Mouse (Mus musculus): ENCODE results near the gene Fyttd1. TPM values are rescaled to one million over a fixed set of nuclear protein-coding genes. Genes with fewer than 3 reads are reported as not detected.
"Not testable (repeated sequence)": the region's sequence is repeated elsewhere in the genome, so short reads cannot be mapped to it uniquely, and the experiment has no call there.

The Fyttd1 gene
- polyA plus RNA-seq, 1 experiment from 2014 or later = 106 TPM

- Histone ChIP-seq H3K4me1 (replicated peaks) (peaks cover 21% of the 10 kb centered on the region), H3K9me3 (no peaks in the 10 kb centered on the region), H3K4me3 (no peak overlapping the region), H3K27me3 (no peaks in the 10 kb centered on the region), H3K4me2 (no peak overlapping the region), H3K9ac (no peak overlapping the region), H3K27ac (replicated peaks) (no peak overlapping the region), H3K36me3 (0 out of 2 replicates have a peak, but pooled peaks cover 8% of the 10 kb centered on the region)
- no peak for ATAC-seq (ENCODE audit: low FRiP score, low read depth)
- 89% methylated on average over 4 of the region's 4 CpGs for WGBS
Measured at GRCm38 (mm10) chr16:32865401-32865800, 11.9 kb upstream of the Fyttd1 start.

- Histone ChIP-seq H3K9me3 (no peaks in the 10 kb centered on the region), H3K9ac (peak overlapping the region; percentile 84; the same call in 1 of the 2 replicates), H3K4me3 (peak overlapping the region; percentile 75), H3K36me3 (0 out of 2 replicates have a peak, but pooled peaks cover 5% of the 10 kb centered on the region), H3K27ac (replicated peaks) (no peak overlapping the region), H3K4me2 (peak overlapping the region; percentile 71), H3K4me1 (replicated peaks) (peaks cover 21% of the 10 kb centered on the region), H3K27me3 (no peaks in the 10 kb centered on the region)
- ATAC-seq (ENCODE audit: low FRiP score, low read depth) = no peak
- 88% methylated on average over 5 of the region's 5 CpGs for WGBS
Measured at GRCm38 (mm10) chr16:32866713-32867112, 10.6 kb upstream of the Fyttd1 start.

DNA sequence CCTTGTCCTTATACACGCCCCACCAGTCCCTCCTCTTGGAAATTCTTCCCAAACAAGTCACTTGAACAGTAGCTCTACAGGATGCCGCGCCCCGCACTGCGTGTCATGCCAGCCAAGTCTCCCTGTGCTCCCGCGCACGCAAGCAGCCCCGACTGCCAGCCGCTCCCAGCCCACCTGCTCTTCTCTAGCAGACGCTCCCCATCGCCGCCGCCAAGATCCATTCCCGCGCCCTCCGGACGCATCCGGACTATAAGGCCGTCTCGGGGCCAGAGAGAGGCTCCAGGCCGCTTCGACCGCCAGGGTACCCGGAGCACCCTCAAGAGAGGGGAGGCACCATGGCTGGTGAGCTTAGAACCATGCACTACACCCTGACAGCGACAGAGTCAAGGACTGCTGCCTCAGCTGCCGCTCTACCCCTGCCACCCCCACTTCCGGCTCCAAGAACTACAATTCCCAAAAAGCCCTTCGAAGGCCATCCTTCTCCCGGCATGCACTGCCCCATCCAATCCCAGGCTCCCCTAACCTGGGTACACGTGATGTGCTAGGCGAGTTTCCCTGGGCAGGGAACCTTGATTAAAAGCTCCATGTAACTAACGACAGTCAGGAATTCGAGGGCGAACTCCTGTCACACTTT lies 9.3 kb upstream of the Fyttd1 start:
- Histone ChIP-seq H3K4me2 (peak overlapping the region; percentile 71), H3K27me3 (no peaks in the 10 kb centered on the region), H3K9me3 (no peaks in the 10 kb centered on the region), H3K4me1 (replicated peaks) (peaks cover 21% of the 10 kb centered on the region), H3K4me3 (peak overlapping the region; percentile 75), H3K27ac (replicated peaks) (peak overlapping the region; percentile 91), H3K36me3 (0 out of 2 replicates have a peak, but pooled peaks cover 5% of the 10 kb centered on the region), H3K9ac (peak overlapping the region; percentile 84)
- ATAC-seq (ENCODE audit: low FRiP score, low read depth) = peak; percentile 99
- under 1% methylated on average over 35 of the region's 35 CpGs for WGBS

GRCm38 (mm10) chr16:32870231-32870630 lies 7.1 kb upstream of the Fyttd1 start:
- Histone ChIP-seq H3K27ac (replicated peaks) (no peak overlapping the region), H3K4me2 (no peak overlapping the region), H3K9ac (no peak overlapping the region), H3K9me3 (no peaks in the 10 kb centered on the region), H3K27me3 (no peaks in the 10 kb centered on the region), H3K4me1 (replicated peaks) (peaks cover 21% of the 10 kb centered on the region), H3K4me3 (no peak overlapping the region), H3K36me3 (no peaks in the 10 kb centered on the region)
- ATAC-seq (ENCODE audit: low FRiP score, low read depth) = no peak
- 67% methylated on average over 5 of the region's 5 CpGs for WGBS

- Histone ChIP-seq H3K27ac (replicated peaks) (no peak overlapping the region), H3K4me1 (replicated peaks) (peaks cover 15% of the 10 kb centered on the region), H3K9me3 (no peaks in the 10 kb centered on the region), H3K4me3 (no peak overlapping the region), H3K4me2 (no peak overlapping the region), H3K27me3 (no peaks in the 10 kb centered on the region), H3K9ac (no peak overlapping the region), H3K36me3 (no peaks in the 10 kb centered on the region)
- ATAC-seq (ENCODE audit: low FRiP score, low read depth) = no peak
- WGBS = 53% methylated on average over 3 of the region's 3 CpGs
Measured at GRCm38 (mm10) chr16:32873366-32873765, 3.9 kb upstream of the Fyttd1 start.

GRCm38 (mm10) chr16:32875281-32875680 lies 2.0 kb upstream of the Fyttd1 start:
- ATAC-seq (ENCODE audit: low FRiP score, low read depth); H3K27me3 ChIP-seq; H3K27ac ChIP-seq (replicated peaks); H3K4me3 ChIP-seq; H3K9me3 ChIP-seq; H3K4me2 ChIP-seq; H3K9ac ChIP-seq; H3K36me3 ChIP-seq: not testable (repeated sequence)
- H3K4me1 ChIP-seq (replicated peaks) = peaks cover 27% of the 10 kb centered on the region
- WGBS = 59% methylated on average over 1 of the region's 1 CpGs

DNA sequence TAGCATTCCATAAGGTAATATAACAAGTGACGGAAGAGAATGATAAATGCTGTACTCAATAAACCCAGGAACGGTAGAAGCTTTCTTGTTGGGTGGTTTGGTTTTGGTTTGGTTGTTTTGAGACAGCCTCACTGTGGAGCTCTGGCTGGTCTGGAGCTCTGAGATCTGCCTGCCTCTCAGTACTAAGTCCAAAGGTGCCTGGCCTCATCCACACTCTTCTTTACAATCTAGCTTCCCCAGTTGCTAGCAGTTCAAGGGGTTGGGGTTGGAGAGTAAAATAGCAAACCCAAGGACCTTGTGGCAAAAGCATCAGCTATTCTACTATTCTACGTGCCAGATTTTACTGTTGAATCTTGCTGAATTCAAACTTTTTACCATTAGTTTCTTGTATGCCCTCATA lies 1.5 kb upstream of the Fyttd1 start:
- no peak for ATAC-seq (ENCODE audit: low FRiP score, low read depth)
- Histone ChIP-seq H3K9me3 (no peaks in the 10 kb centered on the region), H3K27me3 (no peaks in the 10 kb centered on the region), H3K4me1 (replicated peaks) (peaks cover 32% of the 10 kb centered on the region), H3K36me3 (no peaks in the 10 kb centered on the region), H3K9ac (no peak overlapping the region), H3K27ac (replicated peaks) (no peak overlapping the region), H3K4me3 (no peak overlapping the region), H3K4me2 (no peak overlapping the region)
- WGBS = 95% methylated on average over 3 of the region's 3 CpGs

GRCm38 (mm10) chr16:32876831-32877230 lies 469 bp upstream of the Fyttd1 start:
- no peak for ATAC-seq (ENCODE audit: low FRiP score, low read depth)
- peak overlapping the region; percentile 98 for H3K4me3 ChIP-seq
- no peak overlapping the region for H3K27ac ChIP-seq (replicated peaks)
- WGBS = 33% methylated on average over 9 of the region's 9 CpGs
- peak overlapping the region; percentile 91 for H3K9ac ChIP-seq
- H3K27me3 ChIP-seq = no peaks in the 10 kb centered on the region
- H3K4me1 ChIP-seq (replicated peaks) = peaks cover 35% of the 10 kb centered on the region
- peak overlapping the region; percentile 86 for H3K4me2 ChIP-seq
- H3K9me3 ChIP-seq = no peaks in the 10 kb centered on the region
- H3K36me3 ChIP-seq = no peaks in the 10 kb centered on the region

DNA sequence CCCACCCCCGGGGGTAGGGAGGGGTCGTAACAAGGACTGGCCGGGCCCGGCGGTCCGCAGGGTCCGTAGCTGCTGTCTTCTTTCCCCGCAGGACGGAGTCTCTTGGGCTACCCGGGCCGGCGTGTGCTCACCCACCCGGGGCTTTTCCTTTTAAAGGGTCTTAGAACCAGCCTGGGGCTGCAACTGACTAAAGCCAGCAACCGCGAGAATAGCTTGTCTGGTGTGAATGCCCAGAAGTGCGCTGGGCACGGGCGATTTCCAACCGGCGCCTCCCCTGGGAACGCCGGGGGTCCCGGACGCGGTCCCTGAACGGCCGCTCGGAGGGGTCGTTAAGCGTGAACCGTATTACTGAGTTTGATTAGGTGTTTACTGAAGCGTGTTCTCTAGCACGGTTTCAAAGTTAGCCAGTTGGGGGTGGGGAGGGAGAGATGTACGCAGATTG lies 878 bp downstream of the Fyttd1 start:
- no peaks in the 10 kb centered on the region for H3K36me3 ChIP-seq
- WGBS = under 1% methylated on average over 33 of the region's 34 CpGs
- peak overlapping the region; percentile 98 for H3K4me3 ChIP-seq
- no peaks in the 10 kb centered on the region for H3K9me3 ChIP-seq
- H3K27ac ChIP-seq (replicated peaks) = peak overlapping the region; percentile 87
- H3K4me1 ChIP-seq (replicated peaks) = peaks cover 37% of the 10 kb centered on the region
- peak overlapping the region; percentile 86 for H3K4me2 ChIP-seq
- peak overlapping the region; percentile 91 for H3K9ac ChIP-seq
- no peaks in the 10 kb centered on the region for H3K27me3 ChIP-seq
- peak; percentile 40 for ATAC-seq (ENCODE audit: low FRiP score, low read depth)

GRCm38 (mm10) chr16:32878972-32879926 lies 1.9 kb downstream of the Fyttd1 start:
- Histone ChIP-seq H3K4me2 (peak overlapping the region; percentile 86), H3K4me3 (peak overlapping the region; percentile 98), H3K9me3 (no peaks in the 10 kb centered on the region), H3K27me3 (no peaks in the 10 kb centered on the region), H3K27ac (replicated peaks) (no peak overlapping the region), H3K36me3 (no peaks in the 10 kb centered on the region), H3K9ac (peak overlapping the region; percentile 91; the same call in 1 of the 2 replicates), H3K4me1 (replicated peaks) (peaks cover 37% of the 10 kb centered on the region)
- 86% methylated on average over 14 of the region's 14 CpGs for WGBS
- no peak for ATAC-seq (ENCODE audit: low FRiP score, low read depth)

GRCm38 (mm10) chr16:32881538-32881937 lies 4.2 kb downstream of the Fyttd1 start:
- no peak overlapping the region for H3K27ac ChIP-seq (replicated peaks)
- no peak overlapping the region for H3K9ac ChIP-seq
- no peak overlapping the region for H3K4me2 ChIP-seq
- peaks cover 28% of the 10 kb centered on the region for H3K4me1 ChIP-seq (replicated peaks)
- no peaks in the 10 kb centered on the region for H3K9me3 ChIP-seq
- H3K36me3 ChIP-seq = peaks cover 15% of the 10 kb centered on the region
- no peak overlapping the region for H3K4me3 ChIP-seq
- WGBS = 75% methylated on average over 7 of the region's 7 CpGs
- no peaks in the 10 kb centered on the region for H3K27me3 ChIP-seq
- no peak for ATAC-seq (ENCODE audit: low FRiP score, low read depth)

GRCm38 (mm10) chr16:32887996-32888395 lies 10.7 kb downstream of the Fyttd1 start:
- 90% methylated on average over 7 of the region's 7 CpGs for WGBS
- ATAC-seq (ENCODE audit: low FRiP score, low read depth) = no peak
- H3K4me3 ChIP-seq = no peak overlapping the region

More at GRCm38 (mm10) chr16:32887996-32888395, 10.7 kb downstream of the Fyttd1 start:
- no peaks in the 10 kb centered on the region for H3K9me3 ChIP-seq
- H3K27ac ChIP-seq (replicated peaks) = no peak overlapping the region
- peaks cover 50% of the 10 kb centered on the region for H3K36me3 ChIP-seq
- H3K27me3 ChIP-seq = no peaks in the 10 kb centered on the region
- no peaks in the 10 kb centered on the region for H3K4me1 ChIP-seq (replicated peaks)
- H3K9ac ChIP-seq = no peak overlapping the region
- H3K4me2 ChIP-seq = no peak overlapping the region

Data from hindbrain, embryonic 15.5 days (tissue).